Mouse (Mus musculus): ENCODE data around the gene Col6a2. TPM values are rescaled to one million over a fixed set of nuclear protein-coding genes. Genes with fewer than 3 reads are reported as not detected.

Col6a2 gene
- polyA plus RNA-seq (2016; fragmentation: Nextera tagmentation; extraction: Ambion mirVana) = 8.6 and 13.8 TPM in 2 replicates

- H3K27ac ChIP-seq (replicated peaks) = peak within 1 kb of the TSS; percentile 80
- DNase-seq (ENCODE audit: low spot score) = peak; percentile 91
- no peaks in the 10 kb centered on the region for H3K9me3 ChIP-seq (replicated peaks)
- H3K4me1 ChIP-seq = peaks cover 16% of the 10 kb centered on the region
- H3K27me3 ChIP-seq (ENCODE audit: low read depth, poor library complexity, severe bottlenecking) = peaks cover 16% of the 10 kb centered on the region
- H3K4me3 ChIP-seq = peak within 1 kb of the TSS; percentile 55
- no peaks in the 10 kb centered on the region for H3K36me3 ChIP-seq
- WGBS = 4% methylated on average over 30 of the region's 31 CpGs
Observed at GRCm38 (mm10) chr10:76622928-76623680, at the start of gene Col6a2. TSS of gene Col6a2 (minus strand) at chr10:76623630.

DNA sequence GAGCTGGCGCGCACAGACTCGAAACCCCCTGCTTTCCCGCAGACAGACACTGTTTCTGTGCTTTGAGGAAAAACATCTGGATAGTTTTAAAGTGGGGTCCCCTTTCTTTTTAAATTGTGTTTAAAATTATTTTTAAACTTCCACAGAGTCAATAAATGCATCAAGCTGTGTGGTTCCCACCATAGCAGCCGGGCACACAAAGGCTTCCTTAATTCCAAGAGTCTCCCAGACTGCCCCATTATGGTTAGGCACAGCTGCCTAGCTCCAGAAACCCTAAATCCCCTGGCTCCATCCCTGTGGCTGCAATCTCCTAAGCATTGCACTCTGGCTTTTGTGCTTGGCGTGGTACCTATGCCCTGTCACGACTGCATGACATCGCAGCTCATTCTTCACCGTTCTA lies 48.5 kb upstream of the Col6a2 start:
- Histone ChIP-seq H3K4me3 (no peak overlapping the region), H3K27ac (replicated peaks) (no peak overlapping the region), H3K27me3 (ENCODE audit: low read depth, poor library complexity, severe bottlenecking) (no peaks in the 10 kb centered on the region), H3K9me3 (replicated peaks) (no peaks in the 10 kb centered on the region), H3K36me3 (no peaks in the 10 kb centered on the region), H3K4me1 (no peaks in the 10 kb centered on the region)
- no peak for DNase-seq (ENCODE audit: low spot score)
- WGBS = 89% methylated on average over 9 of the region's 9 CpGs

DNA sequence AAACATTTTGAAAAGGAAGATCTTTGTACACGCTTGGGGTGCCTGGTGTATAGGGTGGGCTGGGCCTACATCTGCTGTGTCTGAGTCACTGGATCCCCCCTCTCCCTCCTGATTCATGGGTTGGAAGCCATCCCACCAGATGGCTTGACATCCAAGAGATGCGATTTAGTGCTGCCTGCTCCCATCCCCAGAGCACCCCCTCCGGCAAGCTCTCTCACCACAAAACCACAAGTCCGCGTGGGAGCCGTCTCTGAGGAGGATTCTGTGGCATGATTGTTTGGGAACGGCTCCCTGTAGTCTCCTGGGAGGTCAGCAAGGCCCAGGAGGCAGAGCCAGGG lies 45.5 kb upstream of the Col6a2 start:
- WGBS = 85% methylated on average over 7 of the region's 7 CpGs
- Histone ChIP-seq H3K27me3 (ENCODE audit: low read depth, poor library complexity, severe bottlenecking) (no peaks in the 10 kb centered on the region), H3K9me3 (replicated peaks) (no peaks in the 10 kb centered on the region; the same call in 1 of the 2 replicates), H3K4me3 (no peak overlapping the region), H3K4me1 (no peaks in the 10 kb centered on the region), H3K27ac (replicated peaks) (no peak overlapping the region), H3K36me3 (no peaks in the 10 kb centered on the region)
- no peak for DNase-seq (ENCODE audit: low spot score)

- no peak for DNase-seq (ENCODE audit: low spot score)
- Histone ChIP-seq H3K36me3 (no peaks in the 10 kb centered on the region), H3K9me3 (replicated peaks) (no peaks in the 10 kb centered on the region; the same call in 1 of the 2 replicates), H3K4me3 (no peak overlapping the region), H3K27me3 (ENCODE audit: low read depth, poor library complexity, severe bottlenecking) (no peaks in the 10 kb centered on the region), H3K4me1 (no peaks in the 10 kb centered on the region), H3K27ac (replicated peaks) (no peak overlapping the region)
- WGBS = 97% methylated on average over 4 of the region's 4 CpGs
Observed at GRCm38 (mm10) chr10:76668261-76668946, 45.0 kb upstream of the Col6a2 start.

- Histone ChIP-seq H3K27me3 (ENCODE audit: low read depth, poor library complexity, severe bottlenecking) (no peaks in the 10 kb centered on the region), H3K4me1 (no peaks in the 10 kb centered on the region), H3K27ac (replicated peaks) (no peak overlapping the region), H3K9me3 (replicated peaks) (no peaks in the 10 kb centered on the region; the same call in 1 of the 2 replicates), H3K4me3 (no peak overlapping the region), H3K36me3 (no peaks in the 10 kb centered on the region)
- DNase-seq (ENCODE audit: low spot score) = no peak
- WGBS = 96% methylated on average over 1 of the region's 1 CpGs
Observed at GRCm38 (mm10) chr10:76667197-76667805, 43.9 kb upstream of the Col6a2 start.

GRCm38 (mm10) chr10:76665551-76665950 lies 42.1 kb upstream of the Col6a2 start:
- Histone ChIP-seq H3K27ac (replicated peaks) (no peak overlapping the region), H3K9me3 (replicated peaks) (no peaks in the 10 kb centered on the region; the same call in 1 of the 2 replicates), H3K4me3 (no peak overlapping the region), H3K36me3 (no peaks in the 10 kb centered on the region), H3K4me1 (no peaks in the 10 kb centered on the region), H3K27me3 (ENCODE audit: low read depth, poor library complexity, severe bottlenecking) (no peaks in the 10 kb centered on the region)
- no peak for DNase-seq (ENCODE audit: low spot score)
- 89% methylated on average over 11 of the region's 11 CpGs for WGBS

DNA sequence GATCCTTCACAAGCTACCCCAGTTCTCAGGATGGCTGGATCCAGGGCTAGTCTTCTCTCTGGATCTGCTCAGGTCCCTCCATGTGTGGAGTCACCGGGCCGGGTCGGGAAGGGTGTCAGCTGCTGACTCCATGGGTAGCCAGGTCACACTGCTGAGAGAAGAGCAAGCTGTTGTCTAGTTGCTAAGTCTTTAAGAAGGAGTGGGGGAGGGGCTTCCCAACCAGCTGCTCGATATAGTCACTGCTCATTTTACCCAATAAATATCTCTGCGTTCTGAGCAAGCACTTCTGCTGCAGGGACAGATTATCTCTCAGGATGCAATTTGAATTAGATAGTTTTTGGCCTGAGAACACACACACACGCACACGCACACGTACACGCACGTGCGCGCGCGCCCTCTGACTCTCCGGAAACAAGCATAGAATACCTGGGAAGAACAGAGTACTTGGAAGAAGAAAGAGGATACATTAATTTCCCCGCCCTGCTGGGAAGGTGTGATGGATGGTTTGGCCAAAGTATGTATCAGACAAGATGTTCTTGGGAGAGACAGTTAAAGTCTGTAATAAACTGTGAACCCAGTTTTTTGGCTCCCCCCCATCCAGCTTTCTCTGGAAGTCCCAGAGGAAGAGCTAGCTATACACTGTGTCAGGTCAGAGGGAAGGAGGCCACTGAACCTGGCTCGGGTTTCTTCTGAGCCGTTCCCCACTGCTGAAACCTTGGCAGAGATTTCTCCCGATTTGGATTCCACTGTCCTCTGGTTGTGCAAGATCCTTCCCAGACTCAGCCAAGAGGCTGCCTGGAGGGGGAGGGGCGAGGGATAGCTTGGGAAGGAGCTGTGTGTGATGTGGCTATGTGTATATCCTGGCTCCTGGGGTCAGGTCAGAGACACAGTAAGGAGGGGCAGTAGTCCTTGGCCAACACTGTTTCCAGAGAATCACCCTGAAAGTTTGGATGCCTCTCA lies 41.0 kb upstream of the Col6a2 start:
- no peak overlapping the region for H3K4me3 ChIP-seq
- H3K4me1 ChIP-seq = no peaks in the 10 kb centered on the region
- 85% methylated on average over 20 of the region's 20 CpGs for WGBS
- no peak for DNase-seq (ENCODE audit: low spot score)
- H3K27ac ChIP-seq (replicated peaks) = no peak overlapping the region
- no peaks in the 10 kb centered on the region for H3K36me3 ChIP-seq
- H3K9me3 ChIP-seq (replicated peaks) = no peaks in the 10 kb centered on the region; the same call in 1 of the 2 replicates
- no peaks in the 10 kb centered on the region for H3K27me3 ChIP-seq (ENCODE audit: low read depth, poor library complexity, severe bottlenecking)

DNA sequence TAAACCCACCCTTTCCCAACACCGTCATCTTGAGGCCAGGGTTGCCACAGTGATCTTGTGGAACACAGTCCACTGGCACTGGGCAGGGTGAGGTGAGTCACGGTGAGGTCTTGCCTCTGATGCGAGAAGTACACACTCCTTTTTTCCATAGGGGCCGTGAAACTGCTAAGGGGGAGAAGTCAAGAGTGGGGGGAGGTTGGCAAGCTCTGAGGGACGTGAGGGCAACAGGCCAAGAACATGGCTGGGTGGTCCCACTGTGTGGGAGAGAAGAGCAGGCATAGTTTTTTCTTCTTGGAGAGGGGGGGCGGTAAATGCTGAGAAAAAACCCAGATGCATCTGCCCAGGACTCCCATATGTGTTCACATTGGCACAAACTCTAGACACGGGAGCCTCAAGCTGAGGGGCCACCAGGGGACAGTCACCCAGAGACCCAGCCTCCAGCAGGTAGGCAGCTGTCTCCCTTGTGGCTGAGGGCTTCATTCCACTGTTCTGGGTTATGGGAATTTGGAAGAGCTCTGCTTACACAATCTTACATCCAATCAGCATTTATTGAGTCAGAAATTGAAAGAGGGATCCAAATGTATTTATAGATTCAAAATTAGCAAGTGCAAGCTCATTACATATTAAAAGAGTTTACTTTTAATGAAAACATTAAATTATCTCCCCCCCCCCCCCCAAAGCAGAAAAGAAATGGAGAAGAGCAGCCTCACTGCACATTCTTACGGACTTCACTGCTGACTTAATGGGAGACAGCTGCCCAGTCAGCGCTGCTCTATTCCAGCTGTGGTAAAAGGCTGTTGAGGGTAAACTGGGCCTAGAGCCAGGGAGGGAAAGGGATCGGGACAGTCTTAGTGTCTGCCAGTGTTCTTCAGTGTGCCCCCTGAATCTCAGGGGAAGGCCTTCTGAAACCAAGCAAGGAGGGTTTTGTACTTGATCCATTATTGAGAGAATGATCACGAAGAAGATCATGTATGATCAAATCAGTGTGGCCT lies 30.2 kb upstream of the Col6a2 start:
- Histone ChIP-seq H3K36me3 (no peaks in the 10 kb centered on the region), H3K4me3 (no peak overlapping the region), H3K4me1 (no peaks in the 10 kb centered on the region), H3K9me3 (replicated peaks) (no peaks in the 10 kb centered on the region), H3K27ac (replicated peaks) (no peak overlapping the region), H3K27me3 (ENCODE audit: low read depth, poor library complexity, severe bottlenecking) (no peaks in the 10 kb centered on the region)
- DNase-seq (ENCODE audit: low spot score) = no peak
- 84% methylated on average over 11 of the region's 11 CpGs for WGBS

DNA sequence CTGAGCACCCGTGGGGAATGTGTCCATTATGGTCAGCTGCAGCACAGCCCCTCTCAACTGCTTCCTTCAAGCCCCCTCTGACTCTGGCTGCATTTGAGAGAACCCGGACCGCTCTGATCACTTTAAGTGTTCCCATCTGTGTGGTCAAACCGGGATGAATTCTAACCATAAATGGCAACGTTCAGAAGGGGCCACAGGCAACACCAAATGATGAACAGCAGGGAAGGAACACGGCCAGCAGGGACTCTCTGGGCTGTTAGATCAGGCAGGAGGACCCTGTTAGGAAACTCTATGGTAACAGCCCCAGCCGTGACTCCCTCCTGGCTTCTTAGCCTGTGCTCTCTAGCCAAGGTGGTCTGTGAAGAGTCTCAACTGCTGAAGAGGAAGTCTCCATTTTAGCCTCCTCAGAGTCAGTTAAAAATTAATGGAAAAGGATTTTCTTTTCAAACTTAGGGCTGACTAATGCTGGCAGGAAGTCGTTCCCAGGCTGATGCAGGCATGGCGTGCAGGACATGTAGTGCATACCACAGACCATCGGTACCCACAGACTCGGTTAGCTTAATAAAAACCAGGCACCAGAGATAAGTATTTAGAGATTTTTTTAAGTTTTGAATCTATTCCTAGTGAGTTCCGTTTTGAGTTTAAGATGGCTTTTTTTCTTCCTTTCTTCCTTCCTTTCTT lies 27.4 kb upstream of the Col6a2 start:
- Histone ChIP-seq H3K27ac (replicated peaks) (no peak overlapping the region), H3K4me1 (no peaks in the 10 kb centered on the region), H3K9me3 (replicated peaks) (no peaks in the 10 kb centered on the region), H3K36me3 (no peaks in the 10 kb centered on the region), H3K4me3 (no peak overlapping the region), H3K27me3 (ENCODE audit: low read depth, poor library complexity, severe bottlenecking) (no peaks in the 10 kb centered on the region)
- WGBS = 76% methylated on average over 12 of the region's 12 CpGs
- no peak for DNase-seq (ENCODE audit: low spot score)

GRCm38 (mm10) chr10:76648738-76649137 lies 25.3 kb upstream of the Col6a2 start:
- Histone ChIP-seq H3K4me3 (no peak overlapping the region), H3K27ac (replicated peaks) (no peak overlapping the region), H3K27me3 (ENCODE audit: low read depth, poor library complexity, severe bottlenecking) (no peaks in the 10 kb centered on the region), H3K4me1 (no peaks in the 10 kb centered on the region), H3K36me3 (no peaks in the 10 kb centered on the region), H3K9me3 (replicated peaks) (no peaks in the 10 kb centered on the region)
- DNase-seq (ENCODE audit: low spot score) = no peak
- 92% methylated on average over 10 of the region's 10 CpGs for WGBS

DNA sequence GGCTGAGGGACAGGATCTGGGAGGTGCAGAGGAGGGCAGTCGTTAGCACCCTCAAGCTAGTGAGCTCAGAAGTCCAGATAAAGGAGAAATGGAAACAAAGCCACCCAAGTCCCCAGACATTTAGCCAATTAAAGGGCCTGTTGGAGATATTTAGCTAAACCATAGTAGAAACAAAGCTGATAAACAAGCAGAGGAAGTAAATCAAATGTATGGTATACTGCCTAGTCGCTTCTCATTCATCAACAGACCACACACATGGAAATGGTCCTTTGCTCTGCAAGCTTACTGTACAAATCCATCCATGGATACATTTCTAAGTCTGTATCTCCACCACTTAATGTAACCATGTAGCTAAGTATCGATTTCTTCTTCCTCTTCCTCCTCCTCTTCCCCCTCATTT lies 24.0 kb upstream of the Col6a2 start:
- Histone ChIP-seq H3K4me3 (no peak overlapping the region), H3K36me3 (no peaks in the 10 kb centered on the region)
- WGBS = 78% methylated on average over 3 of the region's 3 CpGs

More for the DNA sequence above, 24.0 kb upstream of the Col6a2 start:
- Histone ChIP-seq H3K9me3 (replicated peaks) (no peaks in the 10 kb centered on the region), H3K4me1 (no peaks in the 10 kb centered on the region), H3K27ac (replicated peaks) (no peak overlapping the region), H3K27me3 (ENCODE audit: low read depth, poor library complexity, severe bottlenecking) (no peaks in the 10 kb centered on the region)
- no peak for DNase-seq (ENCODE audit: low spot score)
